Comparison of ENCODE assay signal across 8 mouse cellular contexts in genomic region chr6:90462181-90462706, GRCm38 (mm10). TPM values are rescaled to one million over a fixed set of nuclear protein-coding genes. Genes with fewer than 3 reads are reported as not detected.
DNase-seq lines count a peak whose midpoint lies in the region; ATAC-seq and TF ChIP-seq lines count a peak whose summit lies in the region.

TSS of gene Klf15 (plus strand) at chr6:90462576.

- DNase-seq in thymus, adult 2 months = no peak
- DNase-seq in thymus, postnatal 25 days = no peak
- peak; percentile 61 for DNase-seq in forebrain, embryonic 10.5 days (ENCODE audit: extremely low spot score, low spot score)
- DNase-seq in telencephalon, adult 2 months (ENCODE audit: low read depth, low spot score) = peak; percentile 54

- no peak for TF ChIP-seq CTCF in thymus, adult 2 months (IDR thresholded peaks at IDR 0.05; ENCODE audit: borderline replicate concordance, control insufficient read depth, extremely low read depth, insufficient read depth, low read length, poor library complexity)

- H3K36me3 ChIP-seq in thymus, adult 2 months (ENCODE audit: control insufficient read depth, insufficient read depth, low read length) = no peaks in the 10 kb centered on the region
- no peaks in the 10 kb centered on the region for H3K36me3 ChIP-seq in forebrain, embryonic 10.5 days (replicated peaks)
- H3K36me3 ChIP-seq in heart, embryonic 11.5 days (ENCODE audit: control insufficient read depth, insufficient read depth, low read length) = no peaks in the 10 kb centered on the region
- H3K36me3 ChIP-seq in kidney, embryonic 14.5 days (ENCODE audit: control insufficient read depth, insufficient read depth, low read length) = no peaks in the 10 kb centered on the region
- H3K36me3 ChIP-seq in limb, embryonic 12.5 days = no peaks in the 10 kb centered on the region
- no peaks in the 10 kb centered on the region for H3K36me3 ChIP-seq in midbrain, embryonic 15.5 days (replicated peaks)

- peak within 1 kb of the TSS; percentile 78 for H3K9ac ChIP-seq in heart, embryonic 11.5 days (ENCODE audit: low read depth, low read length)
- H3K9ac ChIP-seq in kidney, embryonic 14.5 days (ENCODE audit: low read depth, low read length) = peak within 1 kb of the TSS; percentile 65
- peak within 1 kb of the TSS; percentile 51 for H3K9ac ChIP-seq in limb, embryonic 12.5 days (replicated peaks)
- H3K9ac ChIP-seq in midbrain, embryonic 15.5 days = peak within 1 kb of the TSS; percentile 51

- peak; percentile 55 for ATAC-seq in heart, embryonic 11.5 days (replicated peaks; ENCODE audit: insufficient number of reproducible peaks, low FRiP score, low TSS enrichment)
- ATAC-seq in kidney, embryonic 14.5 days (ENCODE audit: low FRiP score, low TSS enrichment) = peak; percentile 83
- ATAC-seq in limb, embryonic 12.5 days (ENCODE audit: insufficient number of reproducible peaks, insufficient read depth, low FRiP score, low TSS enrichment, low read depth) = peak; percentile 43
- peak; percentile 83 for ATAC-seq in midbrain, embryonic 15.5 days (replicated peaks)

- peak within 1 kb of the TSS; percentile 15 for H3K4me3 ChIP-seq in thymus, adult 2 months (ENCODE audit: control insufficient read depth, insufficient read depth, low read length)
- H3K4me3 ChIP-seq in forebrain, embryonic 10.5 days = peak within 1 kb of the TSS; percentile 75
- peak within 1 kb of the TSS; percentile 72 for H3K4me3 ChIP-seq in heart, embryonic 11.5 days (ENCODE audit: low read depth, low read length)
- peak within 1 kb of the TSS; percentile 69 for H3K4me3 ChIP-seq in kidney, embryonic 14.5 days (ENCODE audit: low read length)
- H3K4me3 ChIP-seq in limb, embryonic 12.5 days (replicated peaks) = peak within 1 kb of the TSS; percentile 53
- H3K4me3 ChIP-seq in midbrain, embryonic 15.5 days = peak within 1 kb of the TSS; percentile 65

- 0 out of 2 replicates have a peak, but pooled peaks cover 6% of the 10 kb centered on the region for H3K4me1 ChIP-seq in thymus, adult 2 months (replicated peaks; ENCODE audit: control insufficient read depth, insufficient read depth, low read length)
- H3K4me1 ChIP-seq in forebrain, embryonic 10.5 days = peaks cover 35% of the 10 kb centered on the region
- peaks cover 8% of the 10 kb centered on the region for H3K4me1 ChIP-seq in heart, embryonic 11.5 days (ENCODE audit: control insufficient read depth, insufficient read depth, low read length)
- H3K4me1 ChIP-seq in kidney, embryonic 14.5 days (ENCODE audit: control insufficient read depth, insufficient read depth, low read length) = 0 out of 2 replicates have a peak, but pooled peaks cover 9% of the 10 kb centered on the region
- peaks cover 14% of the 10 kb centered on the region for H3K4me1 ChIP-seq in limb, embryonic 12.5 days (replicated peaks)
- H3K4me1 ChIP-seq in midbrain, embryonic 15.5 days = peaks cover 21% of the 10 kb centered on the region

- H3K4me2 ChIP-seq in heart, embryonic 11.5 days = peak within 1 kb of the TSS; percentile 100
- peak within 1 kb of the TSS; percentile 100 for H3K4me2 ChIP-seq in kidney, embryonic 14.5 days (replicated peaks; ENCODE audit: low read depth, low read length)
- H3K4me2 ChIP-seq in limb, embryonic 12.5 days = peak within 1 kb of the TSS; percentile 100
- H3K4me2 ChIP-seq in midbrain, embryonic 15.5 days = peak within 1 kb of the TSS; percentile 99

- no peak for TF ChIP-seq POLR2A in thymus, adult 2 months (IDR thresholded peaks at IDR 0.05; ENCODE audit: control insufficient read depth, extremely low read depth, insufficient read depth, low read length, poor library complexity)

- no peaks in the 10 kb centered on the region for H3K9me3 ChIP-seq in forebrain, embryonic 10.5 days
- no peaks in the 10 kb centered on the region for H3K9me3 ChIP-seq in heart, embryonic 11.5 days (replicated peaks; ENCODE audit: control insufficient read depth, low read length)
- no peaks in the 10 kb centered on the region for H3K9me3 ChIP-seq in kidney, embryonic 14.5 days (ENCODE audit: control insufficient read depth, low read length)
- H3K9me3 ChIP-seq in limb, embryonic 12.5 days = no peaks in the 10 kb centered on the region
- H3K9me3 ChIP-seq in midbrain, embryonic 15.5 days = no peaks in the 10 kb centered on the region

- H3K27ac ChIP-seq in thymus, adult 2 months (ENCODE audit: control insufficient read depth, insufficient read depth, low read length) = no peak within 1 kb of the TSS
- peak within 1 kb of the TSS; percentile 85 for H3K27ac ChIP-seq in forebrain, embryonic 10.5 days
- H3K27ac ChIP-seq in heart, embryonic 11.5 days (ENCODE audit: low read depth, low read length) = peak within 1 kb of the TSS; percentile 29
- H3K27ac ChIP-seq in kidney, embryonic 14.5 days (ENCODE audit: low read depth, low read length) = no peak within 1 kb of the TSS
- no peak within 1 kb of the TSS for H3K27ac ChIP-seq in limb, embryonic 12.5 days
- H3K27ac ChIP-seq in midbrain, embryonic 15.5 days = peak within 1 kb of the TSS; percentile 27

- WGBS in thymus, adult 2 months = 3% methylated on average over 67 of the region's 70 CpGs
- 0% methylated on average over 70 of the region's 70 CpGs for WGBS in forebrain, embryonic 10.5 days
- WGBS in heart, embryonic 11.5 days (ENCODE audit: insufficient replicate concordance) = under 1% methylated on average over 63 of the region's 70 CpGs
- under 1% methylated on average over 58 of the region's 70 CpGs for WGBS in kidney, embryonic 14.5 days
- WGBS in limb, embryonic 12.5 days = under 1% methylated on average over 70 of the region's 70 CpGs
- WGBS in midbrain, embryonic 15.5 days = under 1% methylated on average over 70 of the region's 70 CpGs

- H3K27me3 ChIP-seq in thymus, adult 2 months (ENCODE audit: control insufficient read depth, insufficient read depth, low read length) = no peaks in the 10 kb centered on the region; the same call in 1 of the 2 replicates
- H3K27me3 ChIP-seq in forebrain, embryonic 10.5 days (ENCODE audit: poor library complexity, severe bottlenecking) = peaks cover 65% of the 10 kb centered on the region
- H3K27me3 ChIP-seq in heart, embryonic 11.5 days (ENCODE audit: control insufficient read depth, insufficient read depth, low read length) = peaks cover 24% of the 10 kb centered on the region
- H3K27me3 ChIP-seq in kidney, embryonic 14.5 days (ENCODE audit: control insufficient read depth, insufficient read depth, low read length) = 0 out of 2 replicates have a peak, but pooled peaks cover 15% of the 10 kb centered on the region
- peaks cover 47% of the 10 kb centered on the region for H3K27me3 ChIP-seq in limb, embryonic 12.5 days
- H3K27me3 ChIP-seq in midbrain, embryonic 15.5 days (replicated peaks) = peaks cover 18% of the 10 kb centered on the region

RNA-seq across cellular contexts. Expression of gene Klf15, which starts in this region (rescaled TPM):
- 18.6 and 23.8 TPM in 2 replicates for polyA plus RNA-seq in thymus, adult 2 months (2012; rRNA removed)
- polyA plus RNA-seq in forebrain, embryonic 10.5 days (2016; fragmentation: Nextera tagmentation; extraction: Ambion mirVana) = 5.5 and 5.6 TPM in 2 replicates
- 6.0 and 6.2 TPM in 2 replicates for polyA plus RNA-seq in heart, embryonic 11.5 days (2014; fragmentation: Nextera tagmentation; extraction: Ambion mirVana)
- polyA plus RNA-seq in kidney, embryonic 14.5 days (2014; fragmentation: Nextera tagmentation; extraction: Ambion mirVana) = 5.3 and 9.3 TPM in 2 replicates
- 4.3 and 4.6 TPM in 2 replicates for polyA plus RNA-seq in limb, embryonic 12.5 days (2016; fragmentation: Nextera tagmentation; extraction: Ambion mirVana)
- 13.6 and 15.5 TPM in 2 replicates for polyA plus RNA-seq in midbrain, embryonic 15.5 days (2015; fragmentation: Nextera tagmentation; extraction: Ambion mirVana)

Comparison
In these comparisons a context has a peak if more than half of its experiments do, and no peak if none do; other contexts are left out.
1. DNase-seq: peak in forebrain, embryonic 10.5 days (single experiment) and telencephalon, adult 2 months (single experiment); none in thymus, adult 2 months (single experiment) and thymus, postnatal 25 days (single experiment).
2. H3K27ac ChIP-seq: peak in forebrain, embryonic 10.5 days (single experiment), heart, embryonic 11.5 days (single experiment) and midbrain, embryonic 15.5 days (single experiment); none in thymus, adult 2 months (single experiment), kidney, embryonic 14.5 days (single experiment) and limb, embryonic 12.5 days (single experiment).
3. H3K4me3 ChIP-seq: peak in every context shown above with its lines; median percentile 75 in forebrain, embryonic 10.5 days; 72 in heart, embryonic 11.5 days; 69 in kidney, embryonic 14.5 days; 65 in midbrain, embryonic 15.5 days; 53 in limb, embryonic 12.5 days; 15 in thymus, adult 2 months.
4. Peak in every context shown above with its lines, with median percentiles within 50 percentile points of each other: ATAC-seq, H3K4me2 ChIP-seq and H3K9ac ChIP-seq.